Mouse (Mus musculus) kidney, adult 2 months (tissue): ENCODE data around the gene Hps1. TPM values are rescaled to one million over a fixed set of nuclear protein-coding genes. Genes with fewer than 3 reads are reported as not detected.

Experiments used
- DNase-seq: peaks from one replicate; pipeline ENCODE4 v3.0.0; 2021
- H3K27ac ChIP-seq: fragments of 200-500 bp; 2 replicates; pipeline ENCODE4 v1.5.1; 2012; ENCODE audit warnings: low read depth, low read length, control low read depth, inconsistent platforms; ENCODE audit not compliant: insufficient read depth
- H3K27me3 ChIP-seq: fragments of 200-500 bp; replicated peaks from 2 replicates; pipeline ENCODE4 v1.6.1; 2012; ENCODE audit warnings: mild to moderate bottlenecking, moderate library complexity, low read length, inconsistent platforms; ENCODE audit not compliant: control insufficient read depth, insufficient read depth
- H3K36me3 ChIP-seq: fragments of 200-500 bp; 2 replicates; pipeline ENCODE4 v1.6.1; 2012; ENCODE audit warnings: mild to moderate bottlenecking, moderate library complexity, low read length, inconsistent platforms; ENCODE audit not compliant: control insufficient read depth, insufficient read depth
- H3K4me1 ChIP-seq: fragments of 200-500 bp; 2 replicates; pipeline ENCODE4 v1.6.1; 2011; ENCODE audit warnings: low read length; ENCODE audit not compliant: control insufficient read depth, insufficient read depth
- H3K4me3 ChIP-seq: fragments of 200-500 bp; 2 replicates; pipeline ENCODE4 v1.5.1; 2011; ENCODE audit warnings: mild to moderate bottlenecking, low read depth, low read length, control low read depth; ENCODE audit not compliant: insufficient read depth
- CTCF ChIP-seq: fragments of 200-500 bp; conservative IDR thresholded peaks from 2 replicates; pipeline ENCODE4 v1.5.1; 2011; ENCODE audit warnings: low read depth, mild to moderate bottlenecking, control low read depth, low read length, moderate library complexity, mixed read lengths; ENCODE audit not compliant: insufficient read depth, insufficient read length
- POLR2A ChIP-seq: fragments of 200-500 bp; IDR thresholded peaks from one replicate; pipeline ENCODE4 v1.6.1; 2011; ENCODE audit warnings: low read depth, low read length, control low read depth
- WGBS: fragments of 180-500 bp; shearing (Covaris S2); methylation state at CpG from one replicate; pipeline ENCODE4 v1.1.7; 2018; 5-methylcytosine and 5-hydroxymethylcytosine counted together
- polyA plus RNA-seq: library from polyadenylated mRNA; depleted of rRNA; stranded (reverse); fragments of >200 nt; gene quantifications from 2 replicates; pipeline ENCODE4 v1.2.3, GENCODE M21; 2012

Gene Hps1
- polyA plus RNA-seq, 1 experiment, result 20.1 TPM

GRCm38 (mm10) chr19:42755148-42755870 lies 24.5 kb downstream of the Hps1 start:
- peaks cover 20% of the 10 kb centered on the region for H3K4me1 ChIP-seq
- no peak overlapping the region for H3K4me3 ChIP-seq
- H3K27me3 ChIP-seq, result no peaks in the 10 kb centered on the region
- H3K36me3 ChIP-seq, result no peaks in the 10 kb centered on the region
- 44% methylated on average over 15 of the region's 15 CpGs for WGBS
- no peak for TF ChIP-seq CTCF
- no peak overlapping the region for H3K27ac ChIP-seq
- peak; percentile 80 for DNase-seq

- H3K36me3 ChIP-seq, result no peaks in the 10 kb centered on the region
- H3K27ac ChIP-seq, result peak overlapping the region; percentile 97
- WGBS, result 12% methylated on average over 11 of the region's 11 CpGs
- H3K27me3 ChIP-seq, result no peaks in the 10 kb centered on the region
- H3K4me1 ChIP-seq, result peaks cover 29% of the 10 kb centered on the region
- DNase-seq, result peak; percentile 96
- peak overlapping the region; percentile 57 for H3K4me3 ChIP-seq
- TF ChIP-seq POLR2A (no peak), CTCF (no peak)
These were observed 26.4 kb downstream of the Hps1 start for GRCm38 (mm10) chr19:42753141-42753917.

- TF ChIP-seq CTCF (no peak), POLR2A (peak; percentile 55)
- H3K36me3 ChIP-seq, result no peaks in the 10 kb centered on the region
- H3K27ac ChIP-seq, result peak within 1 kb of the TSS; percentile 97
- DNase-seq, result peak; percentile 94
- H3K4me3 ChIP-seq, result peak within 1 kb of the TSS; percentile 57
- 8% methylated on average over 22 of the region's 22 CpGs for WGBS
- peaks cover 29% of the 10 kb centered on the region for H3K4me1 ChIP-seq
- no peaks in the 10 kb centered on the region for H3K27me3 ChIP-seq
These were observed 27.3 kb downstream of the Hps1 start, which contains the start of gene Pyroxd2 for GRCm38 (mm10) chr19:42752363-42752931. Pyroxd2 (minus strand) TSS chr19:42752775.

GRCm38 (mm10) chr19:42750196-42750595 lies 29.6 kb downstream of the Hps1 start:
- Histone ChIP-seq H3K4me1 (peaks cover 20% of the 10 kb centered on the region), H3K27ac (peak overlapping the region; percentile 34), H3K36me3 (no peaks in the 10 kb centered on the region), H3K4me3 (no peak overlapping the region), H3K27me3 (no peaks in the 10 kb centered on the region)
- 39% methylated on average over 11 of the region's 11 CpGs for WGBS
- no peak for TF ChIP-seq POLR2A
- no peak for TF ChIP-seq CTCF
- DNase-seq, result peak; percentile 91

GRCm38 (mm10) chr19:42746702-42747101 lies 33.1 kb downstream of the Hps1 start:
- Histone ChIP-seq H3K27me3 (no peaks in the 10 kb centered on the region), H3K4me1 (peaks cover 14% of the 10 kb centered on the region), H3K36me3 (no peaks in the 10 kb centered on the region), H3K4me3 (no peak overlapping the region), H3K27ac (no peak overlapping the region)
- TF ChIP-seq POLR2A, result no peak
- TF ChIP-seq CTCF, result no peak
- no peak for DNase-seq
- WGBS, result 95% methylated on average over 8 of the region's 8 CpGs

GRCm38 (mm10) chr19:42745869-42746224 lies 33.9 kb downstream of the Hps1 start:
- H3K27ac ChIP-seq, result no peak overlapping the region
- H3K4me1 ChIP-seq, result peaks cover 11% of the 10 kb centered on the region
- H3K36me3 ChIP-seq, result no peaks in the 10 kb centered on the region
- DNase-seq, result no peak
- no peak overlapping the region for H3K4me3 ChIP-seq
- TF ChIP-seq CTCF (no peak), POLR2A (no peak)
- 66% methylated on average over 4 of the region's 4 CpGs for WGBS
- no peaks in the 10 kb centered on the region for H3K27me3 ChIP-seq
